Mouse (Mus musculus) stomach, postnatal 0 days (tissue): ENCODE results near the gene Ccnj.

Experiments
- CTCF ChIP-seq: IDR thresholded peaks from 2 replicates; pipeline ENCODE4 v1.5.1; 2016; ENCODE audit warnings: antibody characterized with exemption, low read depth, mild to moderate bottlenecking, moderate library complexity
- EP300 ChIP-seq: optimal IDR thresholded peaks from 2 replicates; pipeline ENCODE3; 2016; ENCODE audit warnings: antibody characterized with exemption

DNA sequence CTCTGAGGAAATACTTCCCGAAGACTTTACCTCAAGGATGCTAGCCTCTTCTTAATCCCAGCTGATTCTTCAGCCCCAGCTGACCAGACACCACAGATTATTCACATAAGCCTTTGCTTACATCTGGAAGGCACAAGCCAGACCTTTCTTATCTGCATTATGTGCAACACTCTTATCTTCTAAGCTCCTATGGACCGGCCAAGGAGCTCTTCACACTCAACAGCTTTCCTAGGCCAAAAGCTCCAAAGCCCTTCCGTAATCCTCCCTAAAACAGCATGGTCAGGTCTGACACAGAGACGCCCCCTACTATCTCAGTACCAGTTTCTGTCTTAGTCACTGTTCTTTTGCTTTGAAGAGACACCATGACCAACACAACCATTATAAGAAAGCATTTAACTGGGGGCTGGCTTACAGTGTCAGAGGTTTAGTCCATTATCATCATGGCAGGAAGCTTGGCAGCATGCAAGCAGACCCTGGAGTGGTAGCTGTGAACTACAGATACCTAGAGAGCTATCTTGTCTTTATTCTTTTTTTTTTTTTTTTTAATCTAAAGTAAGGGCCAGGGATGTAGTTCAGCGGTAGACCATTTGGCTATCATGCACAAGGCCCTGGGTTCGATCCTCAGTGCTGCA is 13.1 kb upstream of the Ccnj start:
- TF ChIP-seq EP300: no peak
- no peak for TF ChIP-seq CTCF
